Mouse (Mus musculus) thymus, postnatal 36 days (tissue): ENCODE data around the gene Tcf12.

Experiments used
- DNase-seq, 2 experiments: peaks; one replicate each; pipeline ENCODE4 v3.0.0; 2022; ENCODE audit warnings: mixed read lengths in 2 of 2

Tcf12 gene

GRCm38 (mm10) chr9:72111622-72112550, at the start of gene Tcf12:
Tcf12 (minus strand) TSS chr9:72111871.
- DNase-seq: peak; percentile 88 to 91

DNA sequence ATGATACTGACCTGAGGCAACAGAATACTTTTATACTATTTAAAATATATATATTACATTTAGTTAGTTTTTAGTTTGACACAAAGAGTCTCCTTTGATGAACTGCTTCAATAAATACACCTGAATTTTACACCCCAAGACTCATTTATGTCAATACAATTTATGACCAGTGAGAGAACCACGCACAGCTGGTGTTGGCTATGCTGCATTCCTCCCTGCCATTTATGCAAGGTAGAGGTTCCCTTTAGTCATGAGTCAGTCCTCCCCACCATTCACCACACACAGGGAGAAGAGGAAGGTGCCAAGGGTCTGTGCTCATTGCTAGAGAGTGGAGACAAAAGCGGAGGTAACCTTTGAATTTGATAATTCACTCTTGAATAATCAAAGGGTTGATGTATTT, 46.7 kb upstream of the Tcf12 start:
- DNase-seq: no peak

DNA sequence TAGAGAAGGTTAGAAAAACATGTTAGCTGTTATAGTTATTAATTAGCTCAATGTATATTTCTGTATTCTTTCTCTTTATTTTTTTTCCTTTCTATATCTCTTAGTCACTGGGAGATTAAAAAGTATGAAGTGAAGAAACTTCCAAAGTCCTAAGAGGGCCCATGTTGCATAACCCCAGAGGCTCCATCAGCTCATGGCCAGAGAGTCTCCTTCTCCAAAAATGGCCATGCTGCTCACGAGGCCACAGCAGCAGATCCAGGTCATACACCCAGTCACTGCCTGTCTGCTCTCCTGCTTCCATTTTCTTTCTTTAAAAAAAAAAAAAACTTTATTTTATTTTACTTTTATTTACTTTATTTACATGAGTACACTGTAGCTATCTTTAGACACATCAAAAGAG, 45.4 kb upstream of the Tcf12 start:
- DNase-seq: no peak

DNA sequence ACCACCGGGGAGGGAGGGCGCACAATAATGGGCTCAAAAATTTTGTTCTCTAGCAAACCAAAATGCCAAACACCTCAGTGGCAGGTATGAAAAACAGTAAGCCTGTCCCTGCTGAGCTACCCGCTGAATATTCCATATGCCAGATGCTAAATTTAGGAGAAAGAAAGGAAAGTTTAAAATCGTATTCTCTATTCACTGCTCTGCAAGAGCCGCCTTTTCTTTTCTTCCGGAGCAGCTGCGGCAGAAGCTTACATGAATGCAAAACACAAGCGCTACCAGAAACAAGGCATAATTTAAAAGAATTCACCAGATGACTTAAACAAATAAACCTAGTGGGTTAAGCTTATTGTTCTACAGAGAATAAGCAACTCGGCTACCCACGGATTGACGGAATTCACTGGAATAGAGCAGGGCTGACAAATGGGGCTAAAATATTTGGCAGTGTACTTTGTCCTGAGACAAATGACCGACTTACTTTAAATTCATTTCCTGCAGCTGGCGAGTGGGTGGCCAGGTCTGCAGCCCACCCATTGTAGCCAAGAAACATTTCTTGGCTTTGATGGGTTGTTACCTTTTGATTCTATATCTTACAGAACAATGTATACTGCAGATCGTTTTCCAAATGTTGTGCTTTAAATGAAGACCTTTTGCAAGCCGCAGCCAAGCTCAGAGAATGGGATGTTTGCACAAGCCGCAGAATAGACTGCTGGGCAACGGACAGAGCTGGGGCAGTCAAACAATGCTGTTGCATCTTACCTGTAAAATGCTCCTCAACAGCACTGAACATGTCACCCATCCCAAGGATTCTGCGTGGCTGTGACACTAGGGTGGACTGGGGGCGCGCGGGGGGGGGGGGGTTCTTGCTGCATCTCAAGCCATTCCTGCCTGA, 43.8 kb upstream of the Tcf12 start:
- DNase-seq: no peak

GRCm38 (mm10) chr9:72144148-72144547, 32.5 kb upstream of the Tcf12 start:
- DNase-seq: no peak

DNA sequence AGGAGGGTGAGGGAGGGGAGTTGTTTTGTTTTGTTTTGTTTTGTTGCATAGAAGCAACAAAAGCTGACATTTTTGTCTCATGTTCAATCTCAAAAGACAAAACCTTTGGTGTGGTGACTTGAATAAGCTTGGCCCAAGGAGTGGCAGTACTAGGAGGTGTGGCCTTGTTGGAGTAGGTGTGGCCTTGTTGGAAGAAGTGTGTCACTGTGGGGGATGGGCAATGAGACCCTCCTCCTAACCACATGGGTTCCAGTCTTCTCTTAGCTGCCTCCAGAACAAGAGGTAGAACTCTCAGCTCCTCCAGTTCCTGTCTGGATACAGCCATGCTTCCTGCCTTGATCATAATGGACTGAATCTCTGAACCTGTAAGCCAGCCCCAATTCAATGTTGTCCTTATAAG, 26.2 kb upstream of the Tcf12 start:
- no peak for DNase-seq

DNA sequence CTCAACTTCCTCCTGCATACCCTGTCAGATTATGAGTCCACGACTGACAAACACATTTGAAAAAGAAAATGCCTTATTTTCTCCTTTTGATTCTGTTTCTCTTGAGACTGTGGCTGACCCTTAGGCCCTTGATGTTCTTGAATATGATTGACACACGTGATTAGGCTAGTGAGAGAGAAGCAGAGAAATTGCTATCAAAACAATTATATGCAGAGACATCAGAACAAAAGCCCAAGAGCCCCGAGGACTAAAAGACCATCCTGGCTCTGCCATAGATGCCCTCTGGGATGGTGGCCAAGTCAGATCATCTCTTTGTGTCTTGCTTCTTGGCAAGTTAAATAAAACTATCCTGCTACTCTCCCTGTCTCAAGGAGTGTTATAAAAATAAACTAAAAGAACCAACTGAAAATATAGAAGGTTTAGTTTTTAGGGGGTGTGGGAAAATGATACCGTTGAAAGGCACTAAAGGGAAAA, 22.1 kb upstream of the Tcf12 start:
- DNase-seq: no peak

DNA sequence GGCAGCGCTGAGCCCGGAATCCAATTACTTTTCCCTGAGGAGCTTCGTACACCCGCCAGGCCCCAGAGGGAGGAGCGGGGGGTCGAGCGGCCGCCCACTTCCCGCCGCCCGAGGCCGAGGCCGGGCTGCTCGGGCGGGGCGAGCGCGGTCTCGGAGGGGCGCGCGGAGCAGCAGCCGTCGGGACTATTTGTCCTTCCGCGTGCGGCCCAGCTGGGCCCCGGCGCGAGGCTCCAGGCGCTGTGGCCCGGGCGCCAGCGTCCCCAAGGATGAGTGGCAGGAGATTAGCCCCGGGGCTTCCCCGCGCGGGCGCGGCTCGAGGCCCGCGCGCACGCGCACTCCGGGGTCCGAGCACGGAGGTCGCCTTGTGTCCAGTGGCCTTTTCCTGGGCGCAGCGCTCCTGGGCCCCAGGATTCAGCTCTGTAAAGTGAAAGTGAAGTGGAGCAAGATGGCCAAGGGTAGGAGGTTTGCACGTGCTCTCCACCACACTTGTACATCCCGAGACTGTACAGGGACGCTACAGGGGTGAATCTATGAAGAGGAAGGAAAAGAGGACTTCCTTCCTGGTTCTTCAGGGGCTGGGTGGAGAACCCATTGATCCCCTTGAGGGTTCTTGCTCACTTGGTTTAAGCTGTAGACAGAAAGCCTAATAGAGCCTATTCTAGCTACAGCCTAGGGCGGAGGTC, 21.6 kb upstream of the Tcf12 start:
- peak; percentile 85 to 86 for DNase-seq

DNA sequence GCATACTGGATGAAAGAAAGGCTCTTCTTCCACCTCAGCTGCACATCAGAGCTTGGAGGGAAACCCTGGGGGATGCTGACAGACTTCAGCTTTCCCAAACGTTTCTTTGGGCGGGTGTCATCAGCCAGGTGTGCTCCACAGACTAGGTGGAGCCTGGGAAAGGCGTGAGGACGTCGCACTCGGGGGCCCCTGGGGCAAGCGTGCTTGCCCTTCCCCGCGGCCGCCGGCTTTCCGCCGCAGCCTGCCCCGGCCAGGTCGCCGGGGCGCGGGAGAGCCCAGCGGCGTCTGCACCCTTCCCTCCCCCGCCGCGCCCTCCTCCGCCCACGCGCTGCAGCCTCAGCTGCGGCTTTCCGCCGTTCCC, 21.0 kb upstream of the Tcf12 start:
- no peak for DNase-seq

DNA sequence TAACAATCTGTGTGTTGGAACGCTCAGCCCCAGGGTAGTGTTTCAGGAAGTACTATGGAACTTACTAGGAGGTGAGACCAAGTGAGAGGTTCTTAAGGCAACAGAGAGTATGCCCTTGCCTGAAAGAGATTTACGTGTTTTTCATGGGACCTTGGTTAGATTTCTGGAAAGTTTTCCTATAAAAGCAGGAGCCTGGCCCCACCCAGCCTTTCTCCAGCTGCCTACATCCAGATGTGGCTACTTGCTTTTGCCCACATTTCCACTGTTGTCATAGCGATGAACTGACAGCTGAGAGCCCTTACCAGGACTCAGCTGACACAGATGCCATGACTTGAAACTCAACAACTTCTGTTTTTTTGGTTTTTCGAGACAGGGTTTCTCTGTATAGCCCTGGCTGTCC, 18.2 kb upstream of the Tcf12 start:
- no peak for DNase-seq

DNA sequence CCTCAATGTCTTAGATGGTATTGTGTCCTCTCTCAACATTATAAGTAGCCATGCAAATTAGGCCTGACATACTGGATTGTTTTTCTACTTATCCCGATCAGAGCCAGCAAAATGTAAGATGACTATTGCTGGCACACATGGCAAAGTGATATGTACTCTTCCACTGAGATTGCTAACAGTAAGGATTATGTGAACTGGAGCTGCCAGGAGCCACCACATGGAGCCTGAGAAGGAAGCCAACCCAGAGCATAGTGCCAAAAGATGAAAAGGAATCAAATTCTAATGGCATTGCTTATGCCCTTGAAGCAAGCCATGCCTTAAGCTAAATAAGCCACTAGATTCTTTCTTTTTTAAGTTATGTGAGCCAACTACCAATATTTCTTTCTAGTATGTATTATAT, 13.8 kb upstream of the Tcf12 start:
- DNase-seq: no peak

- DNase-seq: no peak
Measured at GRCm38 (mm10) chr9:72118490-72118889, 6.8 kb upstream of the Tcf12 start.

DNA sequence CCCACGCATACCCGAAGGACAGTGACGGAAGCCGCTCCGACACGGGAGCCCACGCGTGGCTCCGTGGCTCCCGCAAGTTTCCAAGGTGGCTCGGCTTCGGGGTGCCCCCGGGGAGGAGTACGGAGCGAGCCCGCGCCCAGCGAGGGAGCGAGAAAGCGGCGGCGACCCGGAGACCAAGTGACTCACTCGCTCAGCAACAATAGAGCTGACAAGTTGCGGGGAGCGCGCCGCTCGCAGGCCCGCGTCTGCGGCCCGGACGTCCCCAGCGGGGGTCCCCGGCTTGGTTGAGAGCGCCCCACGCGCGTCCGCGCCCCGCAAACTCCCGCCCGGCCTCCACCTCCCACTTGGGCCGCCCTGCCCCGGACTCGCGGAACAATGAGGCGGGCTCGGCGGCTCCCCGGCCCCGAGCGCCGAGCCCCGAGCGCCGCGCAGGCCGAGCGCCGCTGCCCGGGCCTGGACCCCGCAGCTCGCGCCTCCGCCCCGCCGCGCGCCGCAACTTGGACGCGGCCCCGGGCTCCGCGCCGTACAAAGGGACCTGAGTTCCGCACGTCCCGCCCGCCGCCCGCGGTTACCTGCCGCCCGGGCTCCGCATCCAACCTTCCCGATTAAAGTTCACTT, 558 bp downstream of the Tcf12 start:
- DNase-seq: peak; percentile 71 to 76

- peak; percentile 60 to 69 for DNase-seq
Measured at GRCm38 (mm10) chr9:72110627-72111003, 1.1 kb downstream of the Tcf12 start.

DNA sequence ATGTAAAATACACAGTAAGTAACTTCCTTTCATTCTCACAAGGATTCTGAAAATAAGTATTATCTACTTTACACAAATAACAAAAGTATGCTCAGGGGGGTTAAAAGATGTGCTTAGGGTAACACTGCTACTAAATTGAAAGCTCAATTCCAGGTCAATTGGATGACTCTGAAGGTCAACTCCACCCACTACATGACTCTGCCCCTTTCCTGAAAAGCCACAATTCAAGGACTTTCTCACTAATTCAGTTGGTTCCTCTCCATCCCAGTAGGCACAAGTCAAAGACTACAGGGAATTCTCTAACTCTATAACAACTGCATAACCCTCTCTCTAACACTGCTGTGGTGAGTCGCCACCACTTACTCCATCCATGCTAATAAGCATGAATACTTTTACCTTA, 8.2 kb downstream of the Tcf12 start:
- no peak for DNase-seq

DNA sequence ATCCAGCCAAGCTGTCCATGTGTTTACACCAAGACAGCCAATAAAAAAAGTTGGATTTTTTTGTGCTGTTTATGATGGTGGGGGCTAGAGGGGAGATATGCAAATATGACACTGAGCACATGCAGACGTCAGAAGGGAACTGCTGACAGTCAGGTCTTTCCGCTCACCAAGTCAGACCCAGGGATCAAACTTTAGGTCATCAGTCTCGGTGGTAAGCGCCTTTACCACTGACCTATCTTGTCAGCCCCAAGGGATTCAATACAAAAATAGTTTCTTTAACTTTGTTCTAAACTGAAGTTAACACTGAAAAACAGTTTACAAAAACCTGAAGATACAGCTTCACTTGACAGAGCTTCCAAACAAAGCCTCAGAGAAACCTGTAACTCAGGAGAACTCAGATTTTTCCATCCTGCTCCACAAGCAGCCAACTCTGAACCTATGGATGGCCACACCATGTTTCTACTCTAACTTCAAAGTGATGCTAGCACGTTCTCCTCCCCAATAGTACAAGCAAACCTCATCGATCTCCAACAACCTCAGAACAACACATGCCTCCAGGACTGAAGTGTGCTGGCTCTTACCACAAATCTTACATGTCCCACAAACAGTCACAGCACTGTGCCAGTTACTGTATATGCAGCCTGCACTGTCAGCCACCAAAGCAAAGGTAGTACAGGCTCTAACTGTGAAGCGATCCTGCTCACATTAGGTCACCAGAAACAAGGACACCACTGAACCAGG, 11.6 kb downstream of the Tcf12 start:
- peak in 1 of 2 experiments; percentile 24 for DNase-seq

GRCm38 (mm10) chr9:72098056-72098455, 13.6 kb downstream of the Tcf12 start:
- DNase-seq: peak; percentile 24 to 55

GRCm38 (mm10) chr9:72097083-72097482, 14.6 kb downstream of the Tcf12 start:
- peak; percentile 26 to 41 for DNase-seq

DNA sequence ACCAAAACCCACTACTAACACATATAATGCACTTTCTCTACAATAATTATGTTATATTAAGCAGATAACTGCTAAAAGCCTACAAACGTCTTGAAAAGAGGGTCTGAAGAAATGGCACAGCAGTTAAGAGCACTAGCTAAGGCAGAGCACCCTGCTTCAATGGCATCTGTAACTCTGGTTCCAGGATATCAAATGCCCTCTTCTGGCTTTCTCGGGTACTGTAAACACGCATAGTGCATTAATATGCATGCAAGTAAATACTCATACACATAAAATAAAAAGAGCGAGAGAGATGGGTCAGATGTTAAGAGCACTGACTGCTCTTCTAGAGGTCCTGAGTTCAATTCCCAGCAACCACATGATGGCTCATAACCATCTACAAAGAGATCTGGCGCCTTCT, 17.0 kb downstream of the Tcf12 start:
- DNase-seq: no peak

DNA sequence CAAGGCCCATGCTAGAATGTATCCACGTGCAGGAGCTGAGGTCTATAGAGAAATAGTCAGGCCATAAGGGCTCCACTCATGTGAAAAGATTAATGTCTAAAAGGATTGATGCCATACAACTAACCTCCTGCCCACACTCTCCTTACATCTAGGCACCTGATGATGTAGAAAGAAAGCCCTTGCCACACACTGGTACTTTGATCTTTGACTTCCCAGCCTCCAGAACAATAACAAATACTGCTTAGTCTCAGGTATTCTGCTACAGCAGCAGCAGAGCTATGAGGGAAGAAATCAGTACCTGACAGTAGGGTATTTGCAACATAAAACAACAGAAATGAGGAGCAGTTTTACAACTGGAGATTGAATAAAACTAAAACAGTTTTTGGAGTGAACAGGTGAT, 19.5 kb downstream of the Tcf12 start:
- no peak for DNase-seq

GRCm38 (mm10) chr9:72088893-72089611, 22.6 kb downstream of the Tcf12 start:
- no peak for DNase-seq
